Mouse (Mus musculus) stomach, embryonic 16.5 days (tissue): ENCODE data around the gene Ifna6. TPM values are rescaled to one million over a fixed set of nuclear protein-coding genes. Genes with fewer than 3 reads are reported as not detected.
A peak's percentile ranks its signal among the peaks of the same experiment; 100 is the strongest.
"Not testable (repeated sequence)": the region's sequence is repeated elsewhere in the genome, so short reads cannot be mapped to it uniquely, and the experiment has no call there.

ENCODE experiments used
- ATAC-seq: fragments of 200-750 bp; cut with Nextera tagmentation; 2 replicates; pipeline ENCODE4 v1.8.0; 2017; ENCODE audit warnings: moderate number of reproducible peaks, moderate TSS enrichment; ENCODE audit not compliant: insufficient read depth, low FRiP score
- H3K27ac ChIP-seq: fragments of 300-500 bp; sonication (generic); 2 replicates; pipeline ENCODE4 v1.5.1; 2014; ENCODE audit warnings: low read length
- H3K27me3 ChIP-seq: fragments of 300-500 bp; sonication (generic); 2 replicates; pipeline ENCODE4 v1.6.1; 2014; ENCODE audit warnings: low read length, control low read depth, mixed read lengths; ENCODE audit not compliant: control insufficient read depth, insufficient read depth
- H3K36me3 ChIP-seq: fragments of 300-500 bp; sonication (generic); 2 replicates; pipeline ENCODE4 v1.6.1; 2014; ENCODE audit warnings: low read length; ENCODE audit not compliant: control insufficient read depth, insufficient read depth
- H3K4me1 ChIP-seq: fragments of 300-500 bp; sonication (generic); 2 replicates; pipeline ENCODE4 v1.6.1; 2014; ENCODE audit warnings: low read length, control low read depth, mixed read lengths; ENCODE audit not compliant: control insufficient read depth, insufficient read depth
- H3K4me2 ChIP-seq: fragments of 300-500 bp; sonication (generic); 2 replicates; pipeline ENCODE4 v1.6.1; 2014; ENCODE audit warnings: low read depth, low read length, mixed read lengths
- H3K4me3 ChIP-seq: fragments of 300-500 bp; sonication (generic); replicated peaks from 2 replicates; pipeline ENCODE4 v1.5.1; 2014; ENCODE audit warnings: mild to moderate bottlenecking, low read length
- H3K9ac ChIP-seq: fragments of 300-500 bp; sonication (generic); 2 replicates; pipeline ENCODE4 v1.6.1; 2014; ENCODE audit warnings: low read length
- H3K9me3 ChIP-seq: fragments of 300-500 bp; sonication (generic); replicated peaks from 2 replicates; pipeline ENCODE4 v1.6.1; 2016; ENCODE audit warnings: low read length, control low read depth; ENCODE audit not compliant: control insufficient read depth
- WGBS: fragments of 180-500 bp; shearing (Covaris S2); extraction: QIAGEN DNeasy Blood & Tissue Kit; methylation state at CpG from one replicate; pipeline ENCODE4 v1.1.7; 2014; 5-methylcytosine and 5-hydroxymethylcytosine counted together
- polyA plus RNA-seq: library from polyadenylated mRNA; unstranded; fragments of >200 nt; fragmentation: Nextera tagmentation; extraction: Ambion mirVana; gene quantifications from 2 replicates; pipeline ENCODE4 v1.2.1, GENCODE M21; 2015

The Ifna6 gene
- polyA plus RNA-seq: not detected in 2 replicates

GRCm38 (mm10) chr4:88827116-88827515, at the start of gene Ifna6:
Gene Ifna6 (plus strand): TSS chr4:88827416.
- not testable (repeated sequence) for H3K4me3 ChIP-seq, H3K9ac ChIP-seq, H3K4me1 ChIP-seq, H3K27ac ChIP-seq, H3K4me2 ChIP-seq, H3K27me3 ChIP-seq, H3K36me3 ChIP-seq, ATAC-seq, H3K9me3 ChIP-seq

DNA sequence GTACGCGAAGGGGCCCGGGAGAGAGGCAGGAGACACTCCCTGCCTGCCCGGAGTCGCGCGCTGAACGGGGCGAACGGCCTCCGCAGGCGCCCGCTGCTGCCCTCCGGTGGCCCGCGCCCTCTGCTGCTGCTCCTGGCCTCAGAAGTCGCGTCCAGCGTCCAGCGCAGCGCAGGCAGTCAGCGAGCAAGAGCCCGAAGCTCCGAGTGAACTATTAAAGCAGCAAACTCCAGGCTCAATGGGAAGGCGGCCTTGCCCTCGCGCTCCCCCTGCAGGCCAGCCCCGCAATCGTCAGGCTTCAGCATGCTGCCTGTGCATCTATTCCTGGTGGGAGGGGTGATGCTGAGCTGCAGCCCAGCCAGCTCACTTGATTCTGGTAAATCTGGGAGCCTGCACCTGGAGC, 47.7 kb upstream of the Ifna6 start, which contains the start of gene Gm13272:
Gene Gm13272 (plus strand): TSS at position 301 of the 400 bp plus-strand sequence.
- H3K36me3 ChIP-seq, H3K4me1 ChIP-seq, H3K9me3 ChIP-seq, H3K4me2 ChIP-seq, H3K4me3 ChIP-seq, H3K9ac ChIP-seq, ATAC-seq, H3K27me3 ChIP-seq, H3K27ac ChIP-seq: not testable (repeated sequence)
- WGBS: no CpG with 5 or more reads among the region's 29 CpGs

GRCm38 (mm10) chr4:88780320-88780719, 46.9 kb upstream of the Ifna6 start:
- ATAC-seq, H3K4me1 ChIP-seq, H3K4me3 ChIP-seq, H3K9me3 ChIP-seq, H3K36me3 ChIP-seq, H3K27ac ChIP-seq, H3K9ac ChIP-seq, H3K4me2 ChIP-seq, H3K27me3 ChIP-seq: not testable (repeated sequence)
- WGBS: 53% methylated on average over 14 of the region's 18 CpGs

GRCm38 (mm10) chr4:88781831-88782230, 45.4 kb upstream of the Ifna6 start, which contains the start of gene Ifnz:
Gene Ifnz (plus strand): TSS chr4:88782131.
- ATAC-seq, H3K27me3 ChIP-seq, H3K4me1 ChIP-seq, H3K36me3 ChIP-seq, H3K27ac ChIP-seq, H3K9me3 ChIP-seq, H3K9ac ChIP-seq: not testable (repeated sequence)
- Histone ChIP-seq H3K4me2 (peak within 1 kb of the TSS; percentile 40), H3K4me3 (0 out of 2 replicates have a peak within 1 kb of the TSS, but pooled peaks have one; percentile 22)
- WGBS: 9% methylated on average over 2 of the region's 7 CpGs

DNA sequence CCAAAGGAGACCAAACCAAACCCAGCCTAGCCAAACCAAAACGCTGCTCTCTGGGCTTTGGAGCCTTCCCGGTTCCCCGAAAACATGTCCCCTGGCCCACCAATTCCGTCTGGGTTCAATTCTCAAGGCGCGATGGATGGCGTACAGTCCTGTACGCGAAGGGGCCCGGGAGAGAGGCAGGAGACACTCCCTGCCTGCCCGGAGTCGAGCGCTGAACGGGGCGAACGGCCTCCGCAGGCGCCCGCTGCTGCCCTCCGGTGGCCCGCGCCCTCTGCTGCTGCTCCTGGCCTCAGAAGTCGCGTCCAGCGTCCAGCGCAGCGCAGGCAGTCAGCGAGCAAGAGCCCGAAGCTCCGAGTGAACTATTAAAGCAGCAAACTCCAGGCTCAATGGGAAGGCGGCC, 44.9 kb upstream of the Ifna6 start:
- not testable (repeated sequence) for H3K9ac ChIP-seq
- WGBS: 0% methylated on average over 3 of the region's 31 CpGs
- H3K4me3 ChIP-seq: 0 out of 2 replicates have a peak overlapping the region, but pooled peaks have one; percentile 22

GRCm38 (mm10) chr4:88785409-88785808, 41.8 kb upstream of the Ifna6 start, which contains the start of gene Gm13276:
Gene Gm13276 (plus strand): TSS chr4:88785709.
- H3K27ac ChIP-seq, ATAC-seq, H3K4me1 ChIP-seq, H3K27me3 ChIP-seq, H3K9me3 ChIP-seq, H3K4me2 ChIP-seq, H3K9ac ChIP-seq, H3K36me3 ChIP-seq, H3K4me3 ChIP-seq: not testable (repeated sequence)
- no CpG with 5 or more reads among the region's 27 CpGs for WGBS

More for the DNA sequence above, 44.9 kb upstream of the Ifna6 start:
- not testable (repeated sequence) for H3K9me3 ChIP-seq, ATAC-seq, H3K27ac ChIP-seq, H3K27me3 ChIP-seq, H3K4me1 ChIP-seq, H3K36me3 ChIP-seq
- peak overlapping the region; percentile 40 for H3K4me2 ChIP-seq

DNA sequence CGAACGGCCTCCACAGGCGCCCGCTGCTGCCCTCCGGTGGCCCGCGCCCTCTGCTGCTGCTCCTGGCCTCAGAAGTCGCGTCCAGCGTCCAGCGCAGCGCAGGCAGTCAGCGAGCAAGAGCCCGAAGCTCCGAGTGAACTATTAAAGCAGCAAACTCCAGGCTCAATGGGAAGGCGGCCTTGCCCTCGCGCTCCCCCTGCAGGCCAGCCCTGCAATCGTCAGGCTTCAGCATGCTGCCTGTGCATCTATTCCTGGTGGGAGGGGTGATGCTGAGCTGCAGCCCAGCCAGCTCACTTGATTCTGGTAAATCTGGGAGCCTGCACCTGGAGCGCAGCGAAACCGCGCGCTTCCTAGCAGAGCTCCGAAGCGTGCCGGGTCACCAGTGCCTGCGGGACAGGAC, 38.8 kb upstream of the Ifna6 start, which contains the start of gene Gm13277:
Gene Gm13277 (plus strand): TSS at position 231 of the 400 bp plus-strand sequence.
- ATAC-seq, H3K27me3 ChIP-seq: not testable (repeated sequence)
- WGBS: 0% methylated on average over 3 of the region's 28 CpGs

DNA sequence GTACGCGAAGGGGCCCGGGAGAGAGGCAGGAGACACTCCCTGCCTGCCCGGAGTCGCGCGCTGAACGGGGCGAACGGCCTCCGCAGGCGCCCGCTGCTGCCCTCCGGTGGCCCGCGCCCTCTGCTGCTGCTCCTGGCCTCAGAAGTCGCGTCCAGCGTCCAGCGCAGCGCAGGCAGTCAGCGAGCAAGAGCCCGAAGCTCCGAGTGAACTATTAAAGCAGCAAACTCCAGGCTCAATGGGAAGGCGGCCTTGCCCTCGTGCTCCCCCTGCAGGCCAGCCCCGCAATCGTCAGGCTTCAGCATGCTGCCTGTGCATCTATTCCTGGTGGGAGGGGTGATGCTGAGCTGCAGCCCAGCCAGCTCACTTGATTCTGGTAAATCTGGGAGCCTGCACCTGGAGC, 36.0 kb upstream of the Ifna6 start, which contains the start of gene Gm13278:
Gene Gm13278 (plus strand): TSS at position 301 of the 400 bp plus-strand sequence.
- not testable (repeated sequence) for ATAC-seq, H3K36me3 ChIP-seq, H3K9me3 ChIP-seq, H3K4me3 ChIP-seq, H3K4me1 ChIP-seq, H3K4me2 ChIP-seq, H3K27ac ChIP-seq, H3K27me3 ChIP-seq, H3K9ac ChIP-seq
- WGBS: no CpG with 5 or more reads among the region's 28 CpGs

More for the DNA sequence above, 38.8 kb upstream of the Ifna6 start, which contains the start of gene Gm13277:
- H3K27ac ChIP-seq, H3K4me1 ChIP-seq, H3K9ac ChIP-seq, H3K4me2 ChIP-seq, H3K9me3 ChIP-seq, H3K36me3 ChIP-seq, H3K4me3 ChIP-seq: not testable (repeated sequence)

GRCm38 (mm10) chr4:88793936-88794675, 33.1 kb upstream of the Ifna6 start, which contains the start of gene Gm13275:
Gene Gm13275 (plus strand): TSS chr4:88794487.
- H3K36me3 ChIP-seq, H3K4me1 ChIP-seq, H3K27ac ChIP-seq, H3K4me2 ChIP-seq, H3K27me3 ChIP-seq, H3K9ac ChIP-seq, H3K9me3 ChIP-seq, H3K4me3 ChIP-seq, ATAC-seq: not testable (repeated sequence)
- WGBS: 2% methylated on average over 9 of the region's 52 CpGs
